Mouse (Mus musculus): ENCODE data around the gene Ube2k.

DNA sequence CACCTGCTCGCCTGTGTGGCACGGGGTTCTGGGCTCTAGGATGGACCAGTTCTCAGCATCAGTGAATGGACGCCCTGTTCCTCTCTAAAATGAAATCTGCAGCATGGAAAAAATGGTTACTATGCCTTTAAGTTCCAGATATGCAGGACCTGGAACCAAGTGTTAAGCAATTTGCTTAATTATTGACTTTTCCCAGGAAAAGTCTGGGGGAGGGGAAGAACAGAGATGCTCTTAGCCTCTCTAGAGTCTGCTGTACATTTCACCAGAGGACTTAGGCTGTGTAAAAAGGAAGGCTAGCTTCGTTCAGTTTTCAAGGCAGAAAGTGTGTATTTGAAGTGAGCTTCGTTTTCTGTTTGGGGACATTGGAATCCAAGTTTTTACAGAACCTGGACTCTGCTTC is 72.7 kb downstream of the Ube2k start:
- TF ChIP-seq POLR2A (IDR thresholded peaks at IDR 0.05; ENCODE audit: low read depth, low read length) (no peak), CTCF (conservative IDR thresholded peaks at IDR 0.05 in 1 of 2, IDR thresholded peaks at IDR 0.05 in 1 of 2; ENCODE audit: low read depth in 2 of 2, low read length in 2 of 2) (no peak), SMC3 (IDR thresholded peaks at IDR 0.05; ENCODE audit: low read depth, low read length) (no peak), HCFC1 (IDR thresholded peaks at IDR 0.05; ENCODE audit: low read depth, low read length) (no peak), ZC3H11A (IDR thresholded peaks at IDR 0.05; ENCODE audit: low read depth, low read length) (no peak), CHD1 (IDR thresholded peaks at IDR 0.05; ENCODE audit: low read depth, low read length) (no peak), ELF1 (IDR thresholded peaks at IDR 0.05; ENCODE audit: low read depth, low read length) (no peak)
